Mouse (Mus musculus) mouse embryonic stem cell (cell line): Measurements from ENCODE around the gene Nps.

Experiments
- in situ Hi-C, 2 experiments: fragments of 300-500 bp; cut with MboI; formaldehyde crosslinking; loops; 1 replicate in 1 of 2; 3 replicates in 1 of 2; pipeline ENCODE4 v1.14.3; 2019 to 2020; ENCODE audit warnings: low sequenced_read_pairs in 2 of 2, low pct_unique_long_range_greater_than_20kb in 1 of 2, mixed read lengths in 1 of 2; ENCODE audit not compliant: unreplicated experiment in 1 of 2

Gene Nps

GRCm38 (mm10) chr7:135294498-135294897 is 36.0 kb downstream of the Nps start:
- in situ Hi-C loops, result no loop called here

GRCm38 (mm10) chr7:135304496-135304895 is 46.0 kb downstream of the Nps start:
- in situ Hi-C loops, result no loop called here
